Mouse (Mus musculus): ENCODE measurements around the gene Ift46.

DNA sequence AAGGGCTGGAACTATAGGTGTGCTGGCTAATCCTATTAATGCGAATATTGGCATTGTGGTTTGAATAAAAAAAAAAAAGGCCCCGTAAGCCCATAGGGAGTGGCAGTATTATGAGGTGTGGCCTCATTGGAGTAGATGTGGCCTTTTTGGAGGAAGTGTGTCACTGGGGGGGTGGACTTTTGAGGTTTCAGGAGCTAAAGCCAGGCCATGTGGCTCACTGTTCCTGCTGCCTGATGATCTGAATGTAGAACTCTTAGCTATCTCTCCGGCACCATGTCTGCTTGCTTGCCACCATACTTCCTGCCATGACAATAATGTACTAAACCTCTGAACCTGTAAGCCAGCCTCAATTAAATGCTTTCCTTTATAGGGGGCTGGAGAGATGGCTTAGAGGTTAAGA lies 20.4 kb upstream of the Ift46 start:
- TF ChIP-seq CTCF (IDR thresholded peaks at IDR 0.05; ENCODE audit: low read depth) (no peak), EP300 (IDR thresholded peaks at IDR 0.05; ENCODE audit: low read depth) (no peak)
